In genomic region chr13:42937871-42938270, GRCm38 (mm10) we compare ENCODE assay signal across 22 mouse cellular contexts.
"Had no signal": no experiment of that assay in that cellular context is flagged by ENCODE, and none has a peak within 500 bp of the region (broad histone marks: within the 10 kb centered on the region; RNA-seq: fewer than 3 reads in every experiment).

No protein-coding gene starts in this region.

- H3K4me2 ChIP-seq: limb, embryonic 15.5 days; liver, embryonic 11.5 days; lung, embryonic 14.5 days; midbrain, embryonic 12.5 days; midbrain, embryonic 15.5 days; neural tube, embryonic 13.5 days; stomach, embryonic 15.5 days had no signal

- H3K4me3 ChIP-seq: limb, embryonic 15.5 days; midbrain, embryonic 12.5 days; midbrain, embryonic 15.5 days; myocyte; neural tube, embryonic 13.5 days; stomach, embryonic 15.5 days had no signal

- ATAC-seq: liver, postnatal 0 days; midbrain, embryonic 15.5 days had no signal

- H3K9ac ChIP-seq: limb, embryonic 15.5 days; liver, embryonic 14.5 days; liver, postnatal 0 days; lung, embryonic 14.5 days; midbrain, embryonic 12.5 days; midbrain, embryonic 15.5 days; neural tube, embryonic 13.5 days; stomach, embryonic 15.5 days had no signal

- H3K27me3 ChIP-seq: limb, embryonic 15.5 days; midbrain, embryonic 12.5 days; midbrain, embryonic 15.5 days; stomach, embryonic 15.5 days had no signal

- DNase-seq: kidney, adult 18-20 months; kidney, adult 9 months; kidney, postnatal 14 days; kidney, postnatal 4 days; liver, postnatal 0 days; lung, embryonic 14.5 days; lung, postnatal 10 days; lung, postnatal 36 days; retina, postnatal 1 day; right cerebral cortex, postnatal 25 days; spleen, adult 18-20 months; thymus, adult 2 months; thymus, postnatal 14 days; thymus, postnatal 4 days had no signal

- H3K9me3 ChIP-seq: limb, embryonic 15.5 days; midbrain, embryonic 15.5 days; neural tube, embryonic 13.5 days; stomach, embryonic 15.5 days had no signal

- H3K27ac ChIP-seq: limb, embryonic 15.5 days; liver, embryonic 14.5 days; midbrain, embryonic 12.5 days; midbrain, embryonic 15.5 days; neural tube, embryonic 13.5 days; stomach, embryonic 15.5 days had no signal

- H3K36me3 ChIP-seq: limb, embryonic 15.5 days; midbrain, embryonic 12.5 days; midbrain, embryonic 15.5 days; neural tube, embryonic 13.5 days; stomach, embryonic 15.5 days had no signal
